Mouse (Mus musculus) spleen, adult 2 months (tissue): ENCODE results near the gene Fa2h.

Source experiments
- CTCF ChIP-seq: fragments of 200-500 bp; IDR thresholded peaks from 2 replicates; pipeline ENCODE4 v1.5.1; 2011; ENCODE audit warnings: mild to moderate bottlenecking, inconsistent platforms; ENCODE audit not compliant: insufficient read depth, insufficient read length, insufficient replicate concordance; ENCODE audit errors: extremely low read depth
- POLR2A ChIP-seq: fragments of 200-500 bp; IDR thresholded peaks from 2 replicates; pipeline ENCODE4 v1.6.1; 2011; ENCODE audit warnings: low read depth, low read length, inconsistent platforms

DNA sequence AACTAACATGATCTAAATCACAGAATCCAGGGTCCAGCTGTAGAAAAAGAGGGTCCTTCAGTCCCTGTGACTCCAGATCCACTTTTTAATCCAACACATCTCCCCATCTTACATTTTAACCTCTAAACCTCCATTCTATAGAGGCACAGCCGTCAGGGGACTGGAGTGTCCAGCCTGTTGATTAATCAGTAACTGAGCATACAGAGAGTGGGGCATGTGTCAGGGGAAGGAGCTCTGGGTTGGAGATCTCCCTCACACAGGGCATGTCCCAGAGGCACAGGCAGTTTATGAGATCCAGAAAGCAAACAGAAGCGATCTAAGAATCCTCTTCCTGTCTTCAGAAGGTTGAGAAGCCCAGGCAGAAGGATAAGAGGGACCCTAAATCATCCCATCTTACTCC is 9.0 kb downstream of the Fa2h start:
- TF ChIP-seq POLR2A (no peak), CTCF (no peak)
